Mouse (Mus musculus) limb, embryonic 12.5 days (tissue): ENCODE measurements at regions not wholly inside any gene's neighbourhood (a gene's known extent, or its start where the extent isn't known, plus 50 kb on each side); places are given as distances from the start of the nearest gene placed in this dataset.

Experiments used
- ATAC-seq: fragments of 200-750 bp; cut with Nextera tagmentation; 2 replicates; pipeline ENCODE4 v1.8.0; 2017; ENCODE audit warnings: low read depth, moderate TSS enrichment; ENCODE audit not compliant: insufficient number of reproducible peaks, insufficient read depth, low FRiP score, low TSS enrichment
- H3K27ac ChIP-seq: fragments of 300-500 bp; sonication (generic); 2 replicates; pipeline ENCODE4 v1.5.1; 2016; ENCODE audit warnings: mild to moderate bottlenecking, moderate library complexity
- H3K27me3 ChIP-seq: fragments of 300-500 bp; sonication (generic); 2 replicates; pipeline ENCODE4 v1.6.1; 2016; ENCODE audit warnings: mild to moderate bottlenecking, moderate library complexity
- H3K36me3 ChIP-seq: fragments of 300-500 bp; sonication (generic); 2 replicates; pipeline ENCODE4 v1.6.1; 2016; ENCODE audit warnings: mild to moderate bottlenecking, moderate library complexity
- H3K4me1 ChIP-seq: fragments of 300-500 bp; sonication (generic); replicated peaks from 2 replicates; pipeline ENCODE4 v1.6.1; 2016
- H3K4me2 ChIP-seq: fragments of 300-500 bp; sonication (generic); 2 replicates; pipeline ENCODE4 v1.6.1; 2016; ENCODE audit warnings: mild to moderate bottlenecking, moderate library complexity
- H3K4me3 ChIP-seq: fragments of 300-500 bp; sonication (generic); replicated peaks from 2 replicates; pipeline ENCODE4 v1.5.1; 2016; ENCODE audit warnings: mild to moderate bottlenecking
- H3K9ac ChIP-seq: fragments of 300-500 bp; sonication (generic); replicated peaks from 2 replicates; pipeline ENCODE4 v1.6.1; 2016; ENCODE audit warnings: mild to moderate bottlenecking, moderate library complexity
- H3K9me3 ChIP-seq: fragments of 300-500 bp; sonication (generic); 2 replicates; pipeline ENCODE4 v1.6.1; 2016; ENCODE audit warnings: mild to moderate bottlenecking, moderate library complexity
- WGBS: fragments of 180-500 bp; shearing (Covaris S2); methylation state at CpG from one replicate; pipeline ENCODE4 v1.1.7; 2016; 5-methylcytosine and 5-hydroxymethylcytosine counted together

GRCm38 (mm10) chr16:39374616-39375015 is 482.1 kb downstream of the Igsf11 start:
- Histone ChIP-seq H3K4me3 (no peak overlapping the region), H3K27me3 (no peaks in the 10 kb centered on the region), H3K36me3 (no peaks in the 10 kb centered on the region), H3K9ac (no peak overlapping the region), H3K4me2 (no peak overlapping the region), H3K9me3 (no peaks in the 10 kb centered on the region), H3K4me1 (no peaks in the 10 kb centered on the region), H3K27ac (no peak overlapping the region)
- no peak for ATAC-seq
- WGBS: 69% methylated on average over 3 of the region's 3 CpGs

- H3K27ac ChIP-seq: no peak overlapping the region
- no peaks in the 10 kb centered on the region for H3K4me1 ChIP-seq
- no peak for ATAC-seq
- H3K9ac ChIP-seq: no peak overlapping the region
- WGBS: 73% methylated on average over 7 of the region's 7 CpGs
- no peaks in the 10 kb centered on the region for H3K9me3 ChIP-seq
- no peak overlapping the region for H3K4me2 ChIP-seq
- no peak overlapping the region for H3K4me3 ChIP-seq
- no peaks in the 10 kb centered on the region for H3K27me3 ChIP-seq
- no peaks in the 10 kb centered on the region for H3K36me3 ChIP-seq
Observed at GRCm38 (mm10) chr16:39379959-39380358, 487.5 kb downstream of the Igsf11 start.

- Histone ChIP-seq H3K27me3 (no peaks in the 10 kb centered on the region), H3K9me3 (no peaks in the 10 kb centered on the region), H3K36me3 (no peaks in the 10 kb centered on the region), H3K4me3 (no peak overlapping the region), H3K4me2 (no peak overlapping the region), H3K9ac (no peak overlapping the region), H3K27ac (no peak overlapping the region), H3K4me1 (no peaks in the 10 kb centered on the region)
- WGBS: 77% methylated on average over 5 of the region's 5 CpGs
- ATAC-seq: no peak
Observed at GRCm38 (mm10) chr16:39389943-39390342, 497.5 kb downstream of the Igsf11 start.

- no peak overlapping the region for H3K9ac ChIP-seq
- no peaks in the 10 kb centered on the region for H3K36me3 ChIP-seq
- no peak for ATAC-seq
- WGBS: 76% methylated on average over 3 of the region's 3 CpGs
- no peaks in the 10 kb centered on the region for H3K4me1 ChIP-seq
- no peak overlapping the region for H3K4me3 ChIP-seq
- H3K27me3 ChIP-seq: no peaks in the 10 kb centered on the region
- no peak overlapping the region for H3K27ac ChIP-seq
- H3K4me2 ChIP-seq: no peak overlapping the region
- H3K9me3 ChIP-seq: no peaks in the 10 kb centered on the region
Observed at GRCm38 (mm10) chr16:39390626-39391025, 498.2 kb downstream of the Igsf11 start.

DNA sequence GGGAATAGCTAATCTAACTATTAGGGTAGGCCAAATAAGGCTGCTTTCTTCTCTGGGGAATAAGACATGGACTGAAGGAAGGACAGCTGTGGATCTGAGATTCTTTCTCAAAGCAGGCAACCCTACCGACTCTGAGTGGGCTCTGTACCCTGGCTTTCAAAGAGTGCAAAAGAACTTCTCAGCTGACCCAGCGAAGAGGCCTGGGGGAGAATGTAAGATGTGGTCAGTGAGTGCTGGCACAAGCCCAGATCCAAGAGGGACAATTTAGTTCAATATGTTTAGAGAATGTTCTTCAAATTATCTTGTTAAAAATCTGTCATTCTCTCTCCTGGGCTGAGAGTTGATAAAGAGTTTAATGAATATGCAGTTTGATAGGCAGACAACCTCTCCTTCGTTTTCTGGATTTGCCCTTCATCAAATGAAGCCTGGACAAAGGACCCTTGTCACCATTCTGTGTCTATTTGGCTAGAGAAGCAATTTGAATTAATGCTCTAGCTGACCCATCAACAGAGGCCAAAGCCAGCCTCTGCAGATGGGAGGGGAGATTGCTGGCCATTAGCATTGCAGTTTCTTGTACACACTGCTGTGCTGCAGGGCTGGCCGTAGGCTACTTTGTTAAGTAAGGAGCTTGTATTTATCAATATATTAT is 509.8 kb downstream of the Igsf11 start:
- Histone ChIP-seq H3K9ac (no peak overlapping the region), H3K9me3 (no peaks in the 10 kb centered on the region), H3K36me3 (no peaks in the 10 kb centered on the region), H3K4me3 (no peak overlapping the region), H3K27ac (no peak overlapping the region), H3K4me2 (no peak overlapping the region), H3K27me3 (no peaks in the 10 kb centered on the region), H3K4me1 (no peaks in the 10 kb centered on the region)
- ATAC-seq: no peak
- 87% methylated on average over 4 of the region's 4 CpGs for WGBS

DNA sequence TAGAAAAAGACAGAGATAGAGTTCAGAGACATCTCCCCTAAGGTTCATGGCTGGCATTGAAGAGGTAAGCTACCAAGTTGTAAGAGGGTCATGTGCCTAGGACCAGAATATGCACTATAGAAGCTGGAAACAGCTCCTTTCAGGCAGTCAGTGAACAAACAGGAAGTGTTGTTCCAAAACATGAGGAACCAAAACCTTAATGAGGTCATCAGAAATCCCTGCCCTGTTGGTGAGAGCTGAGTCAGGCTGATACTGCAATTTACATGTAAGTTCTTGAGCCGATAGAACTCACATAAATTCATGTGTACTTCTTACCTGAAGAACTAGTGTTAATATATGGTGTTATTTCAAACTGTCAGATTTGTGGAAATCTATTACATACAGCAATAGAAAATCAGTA is 539.1 kb downstream of the Igsf11 start:
- ATAC-seq: no peak
- Histone ChIP-seq H3K9ac (no peak overlapping the region), H3K4me2 (no peak overlapping the region), H3K4me3 (no peak overlapping the region), H3K4me1 (no peaks in the 10 kb centered on the region), H3K36me3 (no peaks in the 10 kb centered on the region), H3K27me3 (no peaks in the 10 kb centered on the region), H3K9me3 (no peaks in the 10 kb centered on the region), H3K27ac (no peak overlapping the region)
- 92% methylated on average over 1 of the region's 1 CpGs for WGBS

- ATAC-seq: no peak
- 85% methylated on average over 2 of the region's 2 CpGs for WGBS
- no peak overlapping the region for H3K4me3 ChIP-seq
- H3K36me3 ChIP-seq: no peaks in the 10 kb centered on the region
- H3K4me2 ChIP-seq: no peak overlapping the region
- no peaks in the 10 kb centered on the region for H3K9me3 ChIP-seq
- no peak overlapping the region for H3K9ac ChIP-seq
- H3K27me3 ChIP-seq: no peaks in the 10 kb centered on the region
- H3K4me1 ChIP-seq: no peaks in the 10 kb centered on the region
- H3K27ac ChIP-seq: no peak overlapping the region
Observed at GRCm38 (mm10) chr16:39445740-39446139, 538.4 kb upstream of the Lsamp start.

- H3K9ac ChIP-seq: no peak overlapping the region
- no peak for ATAC-seq
- H3K27ac ChIP-seq: no peak overlapping the region
- no peaks in the 10 kb centered on the region for H3K27me3 ChIP-seq
- H3K4me3 ChIP-seq: no peak overlapping the region
- no peaks in the 10 kb centered on the region for H3K9me3 ChIP-seq
- H3K4me1 ChIP-seq: no peaks in the 10 kb centered on the region
- H3K4me2 ChIP-seq: no peak overlapping the region
- no peaks in the 10 kb centered on the region for H3K36me3 ChIP-seq
- 62% methylated on average over 5 of the region's 5 CpGs for WGBS
Observed at GRCm38 (mm10) chr16:39453400-39454138, 530.6 kb upstream of the Lsamp start.
